Mouse (Mus musculus) layer of hippocampus, adult 18-20 months (tissue): ENCODE measurements around the gene Nemp2. TPM values are rescaled to one million over a fixed set of nuclear protein-coding genes. Genes with fewer than 3 reads are reported as not detected.
A peak's percentile ranks its signal among the peaks of the same experiment; 100 is the strongest.

Experiments
- DNase-seq, 2 experiments: peaks; one replicate each; pipeline ENCODE4 v3.0.0; 2022; ENCODE audit warnings: low spot score in 2 of 2
- long read RNA-seq: library from polyadenylated mRNA; stranded (forward); transcript quantifications from one replicate; pipeline ENCODE4 v2.0.0, GENCODE M21; 2021
- total RNA-seq, 2 experiments: library from RNA; stranded (reverse); gene quantifications; 2 replicates each; pipeline ENCODE4 v1.2.3; 2021

The Nemp2 gene
- total RNA-seq, result 1 to 10 TPM; 3.1 to 4.1 TPM
- long read RNA-seq, partial matches to known transcripts, result 0 of 4 reads
- long read RNA-seq, other reads (novel, unspliced or antisense), result 2 of 4 reads

- peak; percentile 88 to 96 for DNase-seq
These were observed at the start of gene Nemp2 for GRCm38 (mm10) chr1:52630248-52630936. TSS of gene Nemp2 (plus strand) at chr1:52630703.

DNA sequence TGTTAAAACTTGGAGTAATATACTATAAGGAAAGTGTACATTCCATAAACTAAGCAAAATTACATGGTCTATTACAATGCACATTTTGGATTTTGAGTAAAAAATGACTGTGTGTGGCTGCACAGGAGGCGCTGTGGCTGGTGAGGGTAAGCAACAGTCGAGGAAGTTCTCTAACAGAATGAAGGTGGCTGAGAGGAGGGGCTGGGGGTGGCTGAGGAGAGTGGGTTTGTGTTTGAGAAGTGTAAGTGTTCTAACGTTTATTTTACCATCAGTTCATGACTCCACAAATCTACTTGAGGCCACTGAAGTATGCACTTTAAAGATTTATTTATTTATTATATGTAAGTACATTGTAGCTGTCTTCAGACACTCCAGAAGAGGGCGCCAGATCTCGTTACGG, 48.8 kb upstream of the Nemp2 start:
- no peak for DNase-seq

DNA sequence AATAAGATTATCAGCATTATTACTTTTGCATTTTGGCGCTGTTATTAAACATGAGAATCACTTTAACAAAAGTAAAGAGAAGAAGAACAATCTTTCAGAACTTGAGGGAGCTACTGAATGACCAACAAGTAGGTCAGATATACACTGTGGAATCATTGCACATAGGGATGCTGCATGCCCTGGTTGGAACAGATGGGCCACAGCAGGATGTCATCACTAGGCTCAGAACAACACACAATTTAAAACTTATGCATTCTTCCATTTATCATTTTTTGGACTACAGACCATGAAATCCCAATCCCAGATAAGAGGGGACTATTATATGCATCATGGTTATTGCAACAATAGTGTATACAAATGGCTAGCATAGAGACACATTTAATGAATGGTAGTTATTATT, 47.6 kb upstream of the Nemp2 start:
- no peak for DNase-seq

DNA sequence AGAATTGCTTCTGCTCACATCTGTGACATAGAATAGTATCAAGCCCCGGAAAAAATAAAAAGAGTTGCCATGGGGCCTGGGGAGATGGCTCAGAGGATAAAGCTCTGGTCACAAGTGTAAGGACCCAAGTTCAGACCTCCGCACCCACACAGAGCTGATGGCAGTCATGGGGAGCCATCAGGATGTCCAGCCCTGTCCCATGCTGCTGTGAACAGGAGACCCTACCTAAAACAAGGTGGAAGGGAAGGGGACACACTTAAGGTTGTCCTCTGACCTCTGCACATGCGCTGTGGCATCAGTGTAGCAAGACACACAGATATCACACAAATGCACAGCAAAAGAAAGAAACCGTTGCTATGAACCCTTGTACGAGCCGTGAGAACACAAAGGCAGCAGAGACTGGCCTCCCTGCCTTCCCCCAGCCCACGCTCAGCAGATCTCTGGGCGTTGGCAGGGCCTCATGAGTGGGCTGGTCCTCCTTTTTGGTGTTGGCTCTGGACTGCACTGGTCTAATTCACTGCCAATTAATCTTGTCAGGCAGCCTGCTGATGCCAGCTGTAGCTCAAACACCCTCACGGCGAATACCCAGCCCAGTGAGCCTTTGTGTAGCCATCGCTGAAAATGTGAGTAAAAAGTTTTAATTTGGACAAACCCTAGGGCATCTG, 33.4 kb upstream of the Nemp2 start:
- DNase-seq, result peak; percentile 69 to 80

DNA sequence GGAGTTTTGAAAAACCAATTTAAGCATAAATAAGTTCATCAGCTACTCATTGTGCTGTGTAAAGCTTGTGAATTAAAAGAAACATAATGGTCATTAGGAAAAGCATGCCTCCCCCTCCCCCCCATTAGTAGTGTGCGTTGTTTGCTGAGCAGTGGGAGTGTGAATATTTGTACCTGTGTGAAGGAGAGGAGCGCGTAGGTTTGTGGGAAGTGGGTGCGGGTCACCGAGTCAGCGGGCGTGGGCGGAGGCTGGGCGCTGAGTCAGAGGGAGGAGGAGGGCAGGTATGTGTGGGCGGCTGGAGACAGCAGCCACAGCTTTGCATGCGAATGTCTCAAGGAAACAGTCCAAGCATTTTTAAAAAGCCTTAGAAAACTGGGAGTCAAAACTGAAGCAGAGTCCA, 32.7 kb upstream of the Nemp2 start:
- peak; percentile 9 to 28 for DNase-seq

GRCm38 (mm10) chr1:52598361-52598760, 32.1 kb upstream of the Nemp2 start:
- DNase-seq, result peak in 1 of 2 experiments; percentile 17

GRCm38 (mm10) chr1:52601496-52601895, 29.0 kb upstream of the Nemp2 start:
- DNase-seq, result no peak

- no peak for DNase-seq
These were observed 22.8 kb upstream of the Nemp2 start for GRCm38 (mm10) chr1:52607700-52608099.

GRCm38 (mm10) chr1:52608486-52608885, 22.0 kb upstream of the Nemp2 start:
- no peak for DNase-seq

GRCm38 (mm10) chr1:52618217-52618616, 12.3 kb upstream of the Nemp2 start:
- no peak for DNase-seq

GRCm38 (mm10) chr1:52620442-52620841, 10.1 kb upstream of the Nemp2 start:
- no peak for DNase-seq

- DNase-seq, result no peak
These were observed 415 bp downstream of the Nemp2 start for GRCm38 (mm10) chr1:52630937-52631299.

GRCm38 (mm10) chr1:52631570-52631969, 1.1 kb downstream of the Nemp2 start:
- DNase-seq, result no peak

GRCm38 (mm10) chr1:52634251-52634650, 3.7 kb downstream of the Nemp2 start:
- no peak for DNase-seq

- DNase-seq, result no peak
These were observed 5.4 kb downstream of the Nemp2 start for GRCm38 (mm10) chr1:52635932-52636331.

DNA sequence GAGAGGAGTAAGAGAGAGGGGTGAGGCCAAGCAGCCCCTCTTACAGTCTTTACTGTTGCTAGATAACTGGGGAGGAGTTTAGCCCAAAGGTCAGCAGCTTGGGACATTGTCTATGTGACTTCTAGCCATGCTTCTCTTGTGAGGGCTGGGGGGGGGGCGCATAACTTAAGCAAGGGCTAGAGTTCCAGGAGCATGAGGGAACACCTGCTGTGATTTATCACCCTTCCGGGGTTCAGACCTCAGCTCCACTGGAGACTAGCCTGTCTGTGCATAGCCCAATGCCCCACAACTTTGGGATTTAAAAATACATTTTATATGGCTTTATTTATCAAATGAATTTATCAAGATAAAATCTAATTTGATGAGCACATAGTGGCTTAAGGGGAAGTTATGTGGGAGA, 7.6 kb downstream of the Nemp2 start:
- no peak for DNase-seq

DNA sequence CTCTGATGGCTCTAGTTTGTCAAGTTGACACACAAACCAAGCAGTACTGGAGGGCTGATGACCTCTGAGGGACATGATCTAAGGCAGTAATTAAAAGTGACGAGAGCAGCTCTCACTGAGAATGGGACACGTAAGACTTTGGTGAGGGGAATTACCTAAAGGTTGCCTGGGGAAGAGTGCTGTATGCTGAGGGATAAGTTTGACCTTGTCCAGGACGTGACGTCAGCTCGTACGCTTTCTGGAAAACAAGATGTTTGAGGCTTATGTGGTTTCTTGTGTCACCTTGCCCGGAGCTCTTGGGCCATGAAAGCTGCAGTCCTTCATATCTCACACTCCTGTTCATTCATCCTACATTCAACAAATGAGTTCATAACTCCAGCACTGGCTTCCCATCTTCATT, 8.6 kb downstream of the Nemp2 start:
- DNase-seq, result no peak

- DNase-seq, result no peak
These were observed 9.8 kb downstream of the Nemp2 start for GRCm38 (mm10) chr1:52640266-52640665.

DNA sequence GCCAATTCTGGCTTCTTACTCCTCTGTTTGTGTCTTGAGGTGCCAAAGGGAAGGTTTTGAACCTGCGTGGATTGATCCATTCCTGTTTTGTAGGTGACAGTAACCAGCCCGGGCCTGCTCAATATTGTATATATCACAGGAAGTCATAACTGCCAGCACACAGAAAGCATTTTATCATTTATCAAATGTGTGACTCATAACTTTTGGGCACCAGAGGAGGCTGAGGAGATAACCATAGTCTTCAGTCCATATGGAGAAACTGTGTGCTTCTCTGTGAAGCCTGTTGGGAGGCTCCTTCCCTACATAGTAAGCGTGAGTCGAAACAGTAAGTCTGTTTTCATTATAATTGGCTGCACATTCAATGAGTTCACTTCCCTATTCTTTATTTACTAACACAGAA, 10.2 kb downstream of the Nemp2 start:
- DNase-seq, result no peak

DNA sequence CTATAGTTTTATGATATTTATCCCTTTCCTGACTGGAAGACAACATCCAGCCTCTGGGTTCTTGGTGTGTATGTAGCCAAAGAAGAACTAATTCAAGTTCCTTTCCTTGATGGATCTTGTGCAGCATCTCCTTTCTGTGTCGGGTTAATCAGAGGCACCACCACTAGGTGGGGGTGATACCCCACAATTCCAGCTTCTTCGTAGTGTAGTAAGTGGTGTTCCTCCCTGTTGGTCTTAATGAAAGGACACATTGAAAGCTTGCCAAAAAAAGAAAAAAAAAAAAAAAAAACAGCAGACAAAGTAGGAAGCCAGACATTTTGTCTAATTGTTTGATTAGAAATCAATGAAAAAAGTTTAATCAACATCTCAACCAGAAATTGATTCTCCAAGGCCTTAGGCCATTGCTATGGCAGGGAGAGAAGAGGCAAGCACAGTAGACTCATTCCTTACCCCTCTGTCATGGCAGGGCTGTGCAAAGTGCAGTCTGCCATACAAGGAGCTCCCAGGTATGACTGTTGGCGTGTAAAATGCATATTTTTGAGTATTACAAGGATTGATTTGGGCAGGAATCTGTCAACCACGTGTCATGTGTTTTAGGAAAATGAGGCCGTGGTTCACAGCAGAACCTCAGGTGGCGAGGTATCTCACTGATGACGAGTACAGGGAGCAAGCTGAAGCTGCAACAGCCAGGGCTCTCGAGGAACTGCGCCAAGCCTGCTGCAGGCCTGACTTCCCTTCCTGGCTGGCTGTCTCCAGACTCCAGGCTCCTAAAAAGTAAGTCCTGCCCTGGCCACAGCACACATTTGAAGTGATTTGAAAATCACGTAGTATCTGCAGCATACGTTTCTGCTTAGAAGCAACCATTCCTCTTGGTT, 17.9 kb downstream of the Nemp2 start:
- DNase-seq, result peak; percentile 80 to 92

DNA sequence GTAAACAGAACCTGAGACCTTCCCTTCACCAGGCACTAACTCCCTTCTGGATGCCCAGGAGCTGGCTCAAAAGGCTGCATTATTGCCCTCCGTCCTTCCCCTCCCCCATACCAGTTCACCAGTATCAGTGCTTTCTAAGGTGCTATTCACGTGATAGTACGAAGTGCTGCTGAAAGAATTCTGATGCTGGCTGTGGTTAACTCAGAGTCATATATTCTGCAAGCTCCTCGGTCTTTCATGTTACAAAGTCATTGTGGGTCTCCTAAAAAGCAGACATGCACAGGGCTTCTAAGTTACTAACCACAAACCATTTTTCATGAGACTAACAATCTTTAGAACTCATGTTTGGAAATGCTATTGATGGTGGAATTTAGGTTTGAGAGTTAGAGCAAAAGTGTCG, 19.6 kb downstream of the Nemp2 start:
- no peak for DNase-seq
